Mouse (Mus musculus): ENCODE measurements around the gene Rnf222.

DNA sequence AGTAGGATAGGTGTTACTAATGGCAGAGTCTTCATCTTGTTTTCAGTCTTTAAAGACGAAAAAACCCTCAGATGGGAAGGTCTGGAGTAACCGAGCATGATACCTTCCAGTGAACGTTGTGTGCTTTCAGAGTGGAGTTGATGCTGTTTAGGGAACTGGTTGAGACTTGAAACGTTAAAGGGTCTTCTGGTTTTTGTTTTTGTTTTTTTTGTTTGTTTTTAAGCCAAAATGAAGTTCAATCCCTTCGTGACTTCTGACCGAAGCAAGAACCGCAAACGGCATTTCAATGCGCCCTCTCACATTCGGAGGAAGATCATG lies 13.7 kb downstream of the Rnf222 start:
- TF ChIP-seq EP300 (IDR thresholded peaks at IDR 0.05; ENCODE audit: low read depth) = no peak
- TF ChIP-seq CTCF (IDR thresholded peaks at IDR 0.05; ENCODE audit: low read depth) = no peak
